Mouse (Mus musculus) heart, postnatal 0 days (tissue): ENCODE measurements around the gene Cog6. TPM values are rescaled to one million over a fixed set of nuclear protein-coding genes. Genes with fewer than 3 reads are reported as not detected.
A peak's percentile ranks its signal among the peaks of the same experiment; 100 is the strongest.

Experiments used
- ATAC-seq: fragments of 200-750 bp; cut with Nextera tagmentation; 2 replicates; pipeline ENCODE4 v1.8.0; 2017; ENCODE audit warnings: low read depth, moderate number of reproducible peaks, moderate library complexity; ENCODE audit not compliant: insufficient read depth
- DNase-seq: peaks from one replicate; pipeline ENCODE4 v3.0.0-alpha.2; 2016; ENCODE audit warnings: low spot score
- H3K27ac ChIP-seq: fragments of 300-500 bp; sonication (generic); 2 replicates; pipeline ENCODE4 v1.5.1; 2014; ENCODE audit warnings: low read depth, mild to moderate bottlenecking
- H3K27me3 ChIP-seq: fragments of 300-500 bp; sonication (generic); 2 replicates; pipeline ENCODE4 v1.6.1; 2014; ENCODE audit warnings: low read length, mixed read lengths; ENCODE audit not compliant: control insufficient read depth, insufficient read depth
- H3K36me3 ChIP-seq: fragments of 300-500 bp; sonication (generic); replicated peaks from 2 replicates; pipeline ENCODE4 v1.6.1; 2014; ENCODE audit warnings: low read length, mixed read lengths; ENCODE audit not compliant: control insufficient read depth, insufficient read depth
- H3K4me1 ChIP-seq: fragments of 300-500 bp; sonication (generic); 2 replicates; pipeline ENCODE4 v1.6.1; 2014; ENCODE audit warnings: antibody characterized with exemption; ENCODE audit not compliant: control insufficient read depth, insufficient read depth
- H3K4me2 ChIP-seq: fragments of 300-500 bp; sonication (generic); 2 replicates; pipeline ENCODE4 v1.6.1; 2014; ENCODE audit warnings: low read depth, mild to moderate bottlenecking, low read length, moderate library complexity
- H3K4me3 ChIP-seq: fragments of 300-500 bp; sonication (generic); 2 replicates; pipeline ENCODE4 v1.5.1; 2014; ENCODE audit warnings: low read depth, low read length
- H3K9ac ChIP-seq: fragments of 300-500 bp; sonication (generic); replicated peaks from 2 replicates; pipeline ENCODE4 v1.6.1; 2014; ENCODE audit warnings: low read depth, low read length, mixed read lengths
- H3K9me3 ChIP-seq: fragments of 300-500 bp; sonication (generic); replicated peaks from 2 replicates; pipeline ENCODE4 v1.6.1; 2016; ENCODE audit warnings: low read length; ENCODE audit not compliant: control insufficient read depth
- CTCF ChIP-seq: IDR thresholded peaks from 2 replicates; pipeline ENCODE4 v1.5.1; 2016; ENCODE audit warnings: antibody characterized with exemption, control low read depth, low read depth
- EP300 ChIP-seq: IDR thresholded peaks from 2 replicates; pipeline ENCODE4 v1.6.1; 2016; ENCODE audit warnings: antibody characterized with exemption, low read depth
- WGBS: fragments of 180-500 bp; shearing (Covaris S2); extraction: QIAGEN DNeasy Blood & Tissue Kit; methylation state at CpG from one replicate; pipeline ENCODE4 v1.1.7; 2014; 5-methylcytosine and 5-hydroxymethylcytosine counted together
- polyA plus RNA-seq: library from polyadenylated mRNA; unstranded; fragments of >200 nt; fragmentation: Nextera tagmentation; extraction: Ambion mirVana; gene quantifications from 2 replicates; pipeline ENCODE4 v1.2.1, GENCODE M21; 2015
- total RNA-seq: library from RNA; depleted of rRNA; stranded (reverse); fragments of >200 nt; gene quantifications from 2 replicates; pipeline ENCODE4 v1.2.3, GENCODE M21; 2014; ENCODE audit warnings: low replicate concordance; rRNA removed

The Cog6 gene
- total RNA-seq (51.8 and 64.5 TPM in 2 replicates), polyA plus RNA-seq (54.4 and 54.7 TPM in 2 replicates)

GRCm38 (mm10) chr3:53016436-53017340 is at the start of gene Cog6:
Cog6 (minus strand) TSS chr3:53017237.
- peaks cover 18% of the 10 kb centered on the region for H3K36me3 ChIP-seq
- DNase-seq (peak; percentile 88), ATAC-seq (peak; percentile 93)
- H3K9me3 ChIP-seq: no peaks in the 10 kb centered on the region
- H3K4me3 ChIP-seq: peak within 1 kb of the TSS; percentile 86
- peak within 1 kb of the TSS; percentile 78 for H3K4me2 ChIP-seq
- 0 out of 2 replicates have a peak, but pooled peaks cover 6% of the 10 kb centered on the region for H3K4me1 ChIP-seq
- TF ChIP-seq CTCF: no peak
- peak within 1 kb of the TSS; percentile 78 for H3K9ac ChIP-seq
- WGBS: 2% methylated on average over 53 of the region's 53 CpGs
- H3K27ac ChIP-seq: peak within 1 kb of the TSS; percentile 89
- H3K27me3 ChIP-seq: no peaks in the 10 kb centered on the region

- no peaks in the 10 kb centered on the region for H3K27me3 ChIP-seq
- TF ChIP-seq EP300: no peak
- no peak for TF ChIP-seq CTCF
- H3K36me3 ChIP-seq: no peaks in the 10 kb centered on the region
- no peak overlapping the region for H3K4me3 ChIP-seq
- 0 out of 2 replicates have a peak overlapping the region, but pooled peaks have one; percentile 1 for H3K27ac ChIP-seq
- H3K9me3 ChIP-seq: 0 out of 2 replicates have a peak, but pooled peaks cover 4% of the 10 kb centered on the region
- no peak overlapping the region for H3K4me2 ChIP-seq
- ATAC-seq: no peak
- no peak overlapping the region for H3K9ac ChIP-seq
- DNase-seq: no peak
- 58% methylated on average over 4 of the region's 4 CpGs for WGBS
- H3K4me1 ChIP-seq: peaks cover 25% of the 10 kb centered on the region
Measured at GRCm38 (mm10) chr3:53066095-53066372, 49.0 kb upstream of the Cog6 start.

DNA sequence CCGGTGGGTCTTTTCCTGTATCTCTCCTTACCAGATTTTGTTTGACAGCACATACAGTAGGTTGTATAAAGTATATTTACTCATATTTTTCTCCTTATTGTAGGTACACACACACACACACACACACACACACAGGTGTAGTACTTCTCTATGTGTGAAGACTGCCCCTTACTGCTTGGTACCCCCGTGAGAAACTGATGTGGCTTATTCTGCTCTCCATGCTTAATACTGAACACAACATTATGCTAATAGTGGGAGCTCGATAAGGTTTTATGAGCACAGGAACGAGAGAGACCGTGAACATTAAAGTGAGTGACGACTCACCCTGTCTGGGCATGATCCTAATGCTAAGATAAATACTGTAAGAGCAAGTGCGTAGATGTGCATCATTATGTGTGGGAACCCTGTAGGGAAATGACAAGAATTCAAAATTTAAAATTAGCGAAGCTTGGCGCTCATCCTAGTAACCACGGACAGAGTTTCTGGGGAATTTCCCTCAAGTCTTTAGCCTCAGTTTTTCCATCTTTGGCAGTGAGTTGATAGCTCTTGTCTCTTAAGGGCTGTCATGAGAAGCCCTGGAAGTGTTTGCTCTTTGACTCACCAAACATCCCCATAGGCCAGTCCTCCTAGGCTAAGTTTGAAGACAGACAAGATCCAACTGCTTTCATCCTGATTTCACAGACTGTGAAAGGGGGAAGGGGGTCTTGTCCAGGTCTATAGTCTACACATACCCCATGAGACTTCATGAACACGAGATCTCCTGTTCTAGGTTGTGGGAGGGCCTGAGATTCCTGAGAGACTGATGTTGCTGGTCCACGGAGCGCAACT is 48.4 kb upstream of the Cog6 start:
- TF ChIP-seq EP300 (no peak), CTCF (no peak)
- Histone ChIP-seq H3K4me3 (no peak overlapping the region), H3K9me3 (0 out of 2 replicates have a peak, but pooled peaks cover 4% of the 10 kb centered on the region), H3K36me3 (no peaks in the 10 kb centered on the region), H3K27ac (0 out of 2 replicates have a peak overlapping the region, but pooled peaks have one; percentile 2), H3K27me3 (no peaks in the 10 kb centered on the region), H3K4me1 (peaks cover 30% of the 10 kb centered on the region), H3K4me2 (no peak overlapping the region), H3K9ac (no peak overlapping the region)
- WGBS: 68% methylated on average over 13 of the region's 13 CpGs
- ATAC-seq (no peak), DNase-seq (no peak)

DNA sequence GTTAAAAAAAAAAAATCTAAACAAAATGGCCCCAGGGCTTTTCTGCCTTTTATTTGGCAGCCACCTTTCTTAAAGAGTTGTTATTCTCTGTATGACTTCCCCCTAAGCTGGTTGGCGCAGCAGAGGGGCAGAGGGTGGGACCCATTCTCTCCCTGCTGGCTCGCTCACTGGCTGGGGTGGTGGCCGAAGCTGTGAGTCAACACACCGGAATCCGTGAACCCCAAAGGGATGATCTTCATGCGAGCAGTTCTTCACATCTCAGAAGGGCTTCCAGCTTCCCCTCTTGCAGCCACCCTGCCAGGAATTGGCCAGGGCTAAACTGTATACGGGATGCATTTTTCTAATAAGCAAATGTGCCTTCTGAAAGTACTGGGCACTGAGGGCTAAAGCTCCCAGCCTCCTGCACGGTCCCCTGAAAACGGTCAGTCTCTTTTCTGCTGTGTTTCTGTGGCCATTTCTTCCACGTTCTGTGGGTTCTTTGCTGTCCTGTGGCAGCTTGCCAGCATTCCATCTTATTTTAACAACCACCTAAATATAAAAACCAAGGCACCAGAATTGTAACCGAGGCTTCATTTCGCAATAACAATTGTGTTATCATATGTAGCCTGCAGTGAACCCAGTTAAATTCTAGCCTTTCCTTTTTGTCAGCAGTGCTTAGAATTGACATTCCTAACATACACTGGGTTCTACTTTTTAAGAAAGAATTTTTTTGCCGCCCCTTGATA is 46.5 kb upstream of the Cog6 start:
- no peaks in the 10 kb centered on the region for H3K36me3 ChIP-seq
- ATAC-seq (peak; percentile 75), DNase-seq (no peak)
- 0 out of 2 replicates have a peak, but pooled peaks cover 4% of the 10 kb centered on the region for H3K9me3 ChIP-seq
- TF ChIP-seq CTCF: no peak
- TF ChIP-seq EP300: no peak
- 19% methylated on average over 13 of the region's 13 CpGs for WGBS
- no peaks in the 10 kb centered on the region for H3K27me3 ChIP-seq
- H3K4me2 ChIP-seq: peak overlapping the region; percentile 43
- H3K27ac ChIP-seq: peak overlapping the region; percentile 80
- 0 out of 2 replicates have a peak overlapping the region, but pooled peaks have one; percentile 5 for H3K4me3 ChIP-seq
- no peak overlapping the region for H3K9ac ChIP-seq
- peaks cover 46% of the 10 kb centered on the region for H3K4me1 ChIP-seq

DNA sequence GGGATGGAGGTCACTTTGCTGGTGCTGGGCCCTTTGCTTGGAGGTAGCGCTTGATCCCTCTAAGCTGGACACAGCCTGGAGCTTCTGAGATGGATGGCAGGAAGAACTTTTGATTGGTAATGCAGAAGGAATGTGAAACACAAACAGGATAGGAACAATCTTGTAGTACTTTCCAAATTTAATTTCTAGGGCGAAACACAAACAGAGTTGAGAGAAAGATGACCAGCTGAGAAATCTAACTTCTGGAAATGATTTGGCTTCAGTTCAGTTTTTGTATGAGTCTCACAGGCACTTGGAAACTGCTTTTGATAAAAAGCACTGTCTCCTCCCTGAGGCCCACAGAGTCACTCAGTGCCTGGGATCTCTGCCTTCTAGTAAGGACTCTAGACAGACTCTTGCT is 42.9 kb upstream of the Cog6 start:
- 12% methylated on average over 2 of the region's 2 CpGs for WGBS
- no peak for ATAC-seq
- Histone ChIP-seq H3K36me3 (no peaks in the 10 kb centered on the region), H3K27me3 (no peaks in the 10 kb centered on the region), H3K4me1 (peaks cover 49% of the 10 kb centered on the region), H3K9ac (no peak overlapping the region), H3K27ac (peak overlapping the region; percentile 66), H3K4me2 (no peak overlapping the region), H3K4me3 (no peak overlapping the region), H3K9me3 (no peaks in the 10 kb centered on the region)
- TF ChIP-seq EP300 (no peak), CTCF (no peak)
- DNase-seq: peak; percentile 59
